Mouse (Mus musculus): Measurements from ENCODE around the gene Aqp6.

Aqp6 gene

DNA sequence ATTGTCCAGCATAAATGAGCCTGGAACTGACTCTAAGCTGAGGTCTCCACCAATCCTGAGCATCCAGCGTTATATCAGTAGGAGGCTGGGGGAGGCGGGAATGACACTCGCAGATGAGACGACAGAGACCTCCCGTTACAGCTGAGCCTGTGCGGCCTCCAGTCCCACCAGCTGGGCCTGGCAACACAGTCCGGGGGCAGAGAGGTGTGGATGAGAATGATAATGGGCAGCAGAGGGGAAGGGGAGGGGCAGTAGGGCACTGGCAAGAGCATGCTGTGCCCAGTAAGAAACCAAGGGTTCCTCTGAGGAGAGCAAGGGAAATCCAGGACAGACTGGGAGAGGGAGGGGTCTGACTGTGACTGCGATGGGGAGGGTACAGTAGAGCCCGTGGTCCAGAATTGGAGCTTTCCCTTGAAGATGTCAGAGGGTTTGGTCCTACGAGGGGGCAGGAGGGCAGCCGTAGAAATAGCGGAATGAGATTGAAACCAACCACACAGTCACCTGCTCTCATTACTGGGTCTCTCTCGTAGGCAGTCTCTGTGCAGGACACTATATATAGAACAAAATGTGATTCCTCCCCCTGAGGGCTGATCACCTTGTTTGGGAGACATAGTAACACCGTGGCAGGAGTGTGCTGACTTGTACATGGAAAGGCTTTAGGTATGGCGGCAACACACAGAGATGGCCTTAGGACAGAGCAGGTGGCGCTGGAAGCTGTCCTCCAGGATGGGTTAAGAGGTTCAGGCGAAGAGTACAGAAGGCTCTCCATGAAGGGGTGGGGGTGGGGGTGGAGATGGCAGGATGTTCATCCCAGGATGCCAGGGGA lies 1.7 kb upstream of the Aqp6 start:
- no peak for DNase-seq

DNA sequence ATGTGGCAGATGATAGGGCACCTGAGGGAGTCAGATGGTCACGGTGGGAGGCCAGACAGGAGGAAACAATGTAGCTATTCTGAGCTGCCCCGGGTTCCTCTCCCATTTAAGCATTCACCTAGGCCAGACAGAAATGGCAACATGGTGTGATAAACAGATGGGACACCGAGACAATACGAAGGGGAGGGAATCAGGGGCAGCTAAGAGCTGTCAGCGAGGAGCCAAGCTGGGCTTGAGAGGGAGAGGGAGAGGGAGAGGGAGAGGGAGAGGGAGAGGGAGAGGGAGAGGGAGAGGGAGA lies 572 bp downstream of the Aqp6 start:
- no peak for DNase-seq

DNA sequence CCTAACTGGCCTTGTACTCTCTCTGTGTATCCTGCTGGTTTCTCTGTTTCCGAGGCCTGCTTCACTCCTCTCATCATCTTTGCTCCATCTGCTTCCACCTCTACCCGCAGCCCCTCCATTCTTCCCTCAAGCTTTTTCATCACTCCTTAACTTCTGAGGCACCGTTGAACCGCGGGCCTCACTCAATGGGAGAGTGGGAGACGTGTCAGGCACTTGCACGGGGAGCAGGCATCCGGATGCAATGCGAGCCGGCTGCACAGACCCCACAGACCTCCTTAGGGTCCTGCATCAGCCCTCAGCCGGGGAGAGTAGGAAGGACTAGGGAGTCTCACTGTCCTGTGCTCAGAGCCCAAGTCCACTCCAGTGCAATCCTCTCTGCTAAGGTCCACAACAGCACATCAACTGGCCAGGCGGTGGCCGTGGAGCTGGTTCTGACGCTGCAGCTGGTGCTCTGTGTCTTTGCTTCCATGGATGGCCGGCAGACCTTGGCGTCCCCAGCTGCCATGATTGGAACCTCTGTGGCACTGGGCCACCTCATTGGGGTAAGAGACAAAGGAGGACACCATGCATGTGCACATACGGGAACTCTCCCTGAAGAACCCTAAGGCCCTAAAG lies 1.1 kb downstream of the Aqp6 start:
- DNase-seq = no peak

DNA sequence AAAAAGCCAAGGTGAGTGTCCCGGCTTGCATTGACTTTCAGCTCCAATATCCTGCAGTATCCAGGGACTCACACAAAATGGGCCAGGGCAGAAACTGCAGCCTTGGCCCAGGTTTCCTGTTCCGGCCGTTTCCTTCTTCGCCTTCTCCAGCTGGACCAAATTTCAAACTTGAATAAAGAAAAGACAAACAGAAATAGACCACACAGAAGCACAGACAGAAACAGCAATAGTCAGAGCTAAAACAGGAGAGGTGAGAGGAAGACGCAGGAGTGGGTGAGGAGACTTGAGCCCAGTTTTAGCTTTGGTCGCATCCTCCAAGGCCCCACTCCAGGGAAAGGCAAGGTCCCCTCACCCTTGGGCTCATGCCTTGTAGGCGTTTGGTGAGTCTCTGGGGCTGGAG lies 2.0 kb downstream of the Aqp6 start:
- no peak for DNase-seq

DNA sequence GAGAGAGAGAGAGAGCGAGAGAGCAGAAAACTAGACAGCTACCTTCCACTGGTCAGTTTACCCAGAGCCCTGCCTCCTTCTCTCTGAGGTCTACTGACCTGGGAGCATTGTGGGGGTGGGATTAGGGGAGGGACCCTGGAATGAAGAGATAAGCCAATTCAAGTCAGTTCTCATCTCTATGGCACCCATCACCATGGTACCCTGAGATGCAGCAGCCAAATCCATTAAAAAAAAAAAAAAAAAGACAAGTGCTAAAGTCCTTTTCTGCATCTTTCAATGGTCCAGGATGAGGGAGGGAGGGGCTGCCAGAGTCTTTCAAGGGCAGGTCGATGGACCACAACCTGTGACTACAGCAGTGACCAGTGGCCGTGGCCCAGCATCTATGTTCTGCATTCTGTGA lies 4.4 kb downstream of the Aqp6 start:
- DNase-seq = no peak

DNA sequence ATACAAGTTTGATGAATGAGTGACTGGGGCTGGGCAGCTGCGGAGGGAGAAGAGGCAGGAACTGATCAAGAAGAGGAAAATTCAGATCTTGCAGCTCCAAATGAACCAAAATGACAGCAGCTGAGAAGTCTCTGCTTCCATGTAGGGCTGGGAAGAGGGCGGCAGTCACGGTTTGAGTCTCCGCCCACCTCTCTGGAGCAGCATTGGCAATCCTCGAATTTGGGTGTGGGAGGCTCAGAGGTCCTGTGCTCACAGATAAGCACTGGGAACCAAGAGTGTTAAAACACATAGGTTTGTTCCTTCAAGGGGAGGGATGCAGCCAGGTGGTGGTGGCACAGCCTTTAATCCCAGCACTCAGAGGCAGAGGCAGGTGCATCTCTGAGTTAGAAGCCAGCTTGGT lies 5.3 kb downstream of the Aqp6 start:
- DNase-seq = no peak

DNA sequence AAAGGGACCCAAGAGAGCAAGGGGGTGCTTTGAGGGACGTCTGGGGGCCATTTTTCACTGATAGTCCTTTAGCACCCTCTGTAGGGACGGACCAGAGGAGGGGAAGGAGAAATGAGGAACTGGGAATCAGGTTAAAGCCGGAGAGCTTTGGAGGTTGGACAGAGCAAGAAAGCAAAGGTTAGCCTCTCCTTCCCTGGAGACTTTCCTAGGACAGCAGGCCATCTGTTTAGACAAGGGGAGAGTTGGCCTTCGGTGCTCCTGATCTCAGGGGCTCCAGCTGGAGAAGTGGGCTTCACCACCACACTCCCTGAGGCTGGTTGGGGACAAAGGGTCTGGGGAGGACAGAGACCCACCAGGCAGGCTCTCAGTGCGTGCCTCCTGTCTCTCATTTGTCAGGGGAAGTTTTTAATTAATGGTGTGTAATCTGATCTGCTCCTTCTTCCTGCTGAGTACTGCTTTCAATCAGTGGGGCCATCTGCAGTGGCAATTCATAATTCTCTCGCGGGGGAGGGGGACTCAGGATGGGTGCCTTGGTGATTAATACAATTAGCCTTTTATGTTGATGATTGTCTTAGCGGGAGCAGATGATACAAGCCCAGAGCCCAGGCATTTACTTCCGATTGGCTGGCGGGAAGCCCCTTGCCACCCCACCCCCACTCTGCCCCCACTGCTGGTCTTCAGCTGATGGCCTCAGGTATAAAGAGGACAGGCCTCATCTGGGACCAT lies 6.4 kb downstream of the Aqp6 start:
- DNase-seq = no peak

DNA sequence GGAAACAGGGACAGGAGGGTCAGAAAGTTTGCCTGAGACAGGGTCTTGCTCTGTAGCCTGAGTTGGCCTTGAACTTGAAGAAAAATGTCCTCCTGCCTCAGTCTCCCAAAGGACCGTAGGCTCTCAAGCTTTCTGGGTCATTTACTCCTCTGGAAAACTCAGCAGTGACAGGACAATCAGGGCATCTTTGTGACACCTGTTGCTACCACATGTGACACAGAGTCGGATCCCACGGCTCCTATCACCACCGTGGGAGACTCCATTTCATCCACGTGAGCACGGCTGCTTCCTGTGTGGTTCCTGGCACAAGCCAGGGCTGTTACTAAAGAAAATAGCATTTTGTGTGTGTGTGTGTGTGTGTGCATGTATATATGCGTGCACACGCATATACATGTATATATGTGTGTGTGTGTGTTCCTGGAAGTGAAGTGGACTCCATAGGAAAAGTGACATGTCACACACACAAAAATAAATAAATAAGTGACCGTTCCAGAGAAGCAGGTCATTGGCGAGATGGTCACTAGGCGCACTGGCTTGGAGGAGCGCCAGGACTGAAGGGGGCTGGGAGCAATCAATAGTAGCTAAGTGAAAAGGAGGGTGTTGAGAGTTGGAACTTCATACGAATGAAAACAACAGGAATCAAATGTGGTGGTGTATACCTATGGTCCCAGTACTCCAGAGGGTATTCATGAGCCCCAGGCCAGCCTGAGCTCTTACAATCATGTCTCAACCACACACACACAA lies 7.4 kb downstream of the Aqp6 start:
- no peak for DNase-seq

DNA sequence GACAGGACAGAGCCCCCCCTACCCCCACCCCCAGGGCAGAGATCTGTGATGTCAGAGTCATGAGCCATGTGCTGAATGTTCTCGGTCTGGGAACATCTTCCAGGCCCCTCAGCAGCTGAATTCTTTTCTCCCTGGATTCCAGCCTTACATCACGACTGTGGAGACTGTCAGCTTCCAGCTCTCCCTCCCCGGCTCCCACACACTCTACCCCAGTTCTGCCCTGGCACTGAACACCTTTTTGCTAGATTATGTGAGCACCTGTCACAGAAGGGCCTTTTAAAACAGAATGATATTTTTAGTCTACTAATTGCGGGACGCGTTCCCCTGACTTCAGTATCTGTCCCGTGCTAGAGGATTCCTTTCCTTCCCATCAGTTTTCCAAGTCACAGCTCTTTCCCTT lies 10.4 kb downstream of the Aqp6 start:
- no peak for DNase-seq

DNA sequence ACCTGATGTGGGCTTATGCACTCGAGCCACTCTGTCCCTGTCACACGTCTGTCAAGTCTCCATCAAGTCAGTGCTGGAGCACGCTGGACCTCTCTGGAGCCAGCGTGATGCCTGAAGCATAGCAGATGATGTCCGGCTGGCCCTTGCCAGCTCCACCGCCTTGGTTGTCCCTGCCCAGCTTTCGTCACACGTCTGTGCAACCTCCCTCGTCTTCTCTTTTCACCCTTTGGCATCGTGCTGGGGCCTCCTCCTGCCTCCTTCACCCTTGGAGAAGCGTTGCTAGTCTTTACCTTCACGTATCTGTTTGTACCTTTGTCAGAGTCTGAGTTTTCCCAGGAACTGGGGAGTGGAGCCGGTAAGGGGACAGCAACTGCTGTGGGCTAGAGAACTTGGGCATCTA lies 13.1 kb downstream of the Aqp6 start:
- DNase-seq = no peak

DNA sequence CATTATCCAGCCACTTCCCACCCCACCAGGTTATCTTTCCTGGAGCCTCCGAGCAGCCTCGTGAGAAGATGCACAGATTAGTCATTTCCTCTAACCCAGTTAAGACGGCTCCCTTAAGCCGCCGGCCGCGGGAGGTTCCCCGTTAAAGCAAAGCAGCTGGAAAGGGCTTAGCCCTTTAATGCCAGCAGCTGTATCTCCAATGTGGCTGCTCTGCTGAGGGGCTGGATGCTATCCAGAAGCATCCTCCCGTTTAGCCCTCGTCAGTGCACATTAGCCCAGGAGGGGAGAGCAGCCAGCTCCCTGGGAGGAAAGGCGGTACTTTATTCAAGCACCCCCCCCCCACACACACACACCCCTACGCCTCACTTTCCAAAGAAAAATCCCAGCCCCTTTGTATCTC lies 13.6 kb downstream of the Aqp6 start:
- peak; percentile 68 for DNase-seq

DNA sequence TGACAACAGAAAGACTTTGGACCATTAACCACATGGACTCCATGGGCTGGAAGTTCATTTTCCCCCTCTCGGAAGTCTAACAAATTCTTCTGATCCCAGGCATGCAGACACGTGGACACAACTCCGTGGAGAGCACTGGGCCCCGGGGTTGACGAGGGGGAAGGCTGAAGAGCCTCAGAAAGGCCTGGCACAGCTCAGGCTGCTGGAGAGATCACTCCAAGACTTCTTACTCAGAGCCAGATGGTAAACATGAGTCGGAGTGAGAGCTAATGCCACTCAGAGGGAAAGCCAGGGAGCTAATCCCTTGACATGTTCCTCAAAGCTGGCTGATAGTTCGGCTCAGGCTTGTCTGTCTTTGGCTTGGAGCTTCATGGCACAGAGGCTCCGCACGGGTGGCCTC lies 14.0 kb downstream of the Aqp6 start:
- DNase-seq = no peak

DNA sequence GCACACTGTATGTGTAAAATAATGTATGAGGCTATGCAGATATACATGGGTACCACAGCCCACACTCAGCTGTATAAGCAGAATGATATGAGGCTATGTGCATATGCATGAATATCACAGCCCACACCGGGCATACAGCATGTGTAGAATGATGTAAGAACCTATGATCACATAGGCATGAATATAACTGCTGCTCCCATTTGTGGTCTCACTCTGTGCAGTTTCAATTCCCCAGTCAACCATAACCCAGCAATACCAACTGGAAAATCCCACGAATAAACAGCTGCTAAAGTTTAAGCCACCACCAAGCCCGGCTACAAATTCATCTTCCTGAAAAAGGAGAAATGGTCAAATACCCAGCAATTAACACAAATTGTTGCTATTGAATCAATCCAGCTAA lies 17.4 kb downstream of the Aqp6 start:
- DNase-seq = no peak

DNA sequence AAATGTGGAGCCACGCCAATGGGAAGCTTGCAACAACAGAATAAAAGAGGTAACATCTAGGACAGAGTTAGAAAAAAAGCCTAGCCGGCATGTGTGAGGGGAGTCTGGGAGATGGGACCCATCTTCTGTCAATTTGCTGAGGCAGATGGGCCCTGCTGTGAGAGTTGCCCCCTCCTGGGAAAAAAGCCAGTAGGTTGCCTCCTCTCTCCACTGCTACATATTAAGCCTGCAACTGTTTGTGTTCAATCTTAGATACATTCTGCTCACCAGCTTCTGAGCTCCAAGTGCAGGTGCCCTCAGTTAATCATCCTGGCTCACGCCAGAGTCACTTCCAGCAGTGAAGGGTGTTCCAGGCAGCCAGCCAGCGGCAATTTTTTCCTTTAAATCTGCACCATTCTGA lies 18.6 kb downstream of the Aqp6 start:
- DNase-seq = no peak

DNA sequence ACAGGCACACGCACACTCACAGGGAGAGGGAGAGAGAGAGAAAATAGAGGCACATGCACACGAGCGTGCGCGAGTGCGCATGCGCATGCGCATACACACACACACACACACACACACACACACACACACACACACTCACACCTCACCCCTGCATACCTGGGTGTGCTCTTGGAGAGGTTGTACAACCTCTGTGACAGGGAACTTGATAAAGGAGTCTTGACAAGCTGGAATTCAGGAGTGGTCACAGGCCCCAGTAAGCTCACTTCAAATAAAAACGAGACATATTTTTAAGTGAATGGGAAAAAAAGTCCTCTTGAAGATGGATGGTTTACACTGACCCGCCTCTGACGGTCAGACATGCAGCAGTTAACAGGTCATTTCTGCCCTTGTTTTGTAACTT lies 20.9 kb downstream of the Aqp6 start:
- DNase-seq = no peak

DNA sequence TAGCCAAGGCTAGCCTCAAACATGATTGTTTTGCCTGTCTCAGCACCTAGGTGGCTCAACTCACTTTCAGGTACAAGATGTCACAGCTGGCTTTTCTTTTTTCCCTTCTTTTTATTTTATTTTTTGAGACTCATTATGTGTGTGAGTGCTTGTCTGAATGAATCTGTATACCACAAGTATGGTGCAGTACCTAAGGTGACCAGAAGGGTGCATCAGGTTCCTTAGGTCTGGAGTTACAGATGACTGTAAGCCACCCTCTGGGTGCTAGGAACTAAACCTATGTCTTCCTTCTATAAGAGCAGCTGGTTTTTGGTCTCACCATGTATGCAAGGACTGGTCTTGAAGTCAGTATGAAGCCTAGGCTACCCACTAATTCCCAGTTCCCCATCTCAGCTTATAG lies 30.4 kb downstream of the Aqp6 start:
- no peak for DNase-seq

DNA sequence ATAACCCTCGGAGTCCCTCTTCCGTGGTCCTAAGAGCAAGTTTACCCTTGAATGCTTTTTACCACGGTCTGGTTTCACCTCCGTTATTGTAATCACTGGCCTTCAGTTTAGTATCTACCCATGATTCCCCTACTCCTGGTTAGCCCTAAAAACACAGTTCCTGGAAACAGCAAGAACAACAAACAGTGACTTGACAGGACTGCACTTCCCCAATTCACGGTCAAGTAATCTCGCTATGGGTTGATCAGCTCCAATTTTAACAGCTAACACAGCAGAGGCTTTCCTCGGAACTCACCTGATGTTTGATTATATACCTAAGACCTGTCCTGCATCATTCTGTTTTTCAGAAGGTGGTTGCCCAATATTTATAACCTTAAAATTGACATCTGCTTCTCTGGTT lies 33.5 kb downstream of the Aqp6 start:
- DNase-seq = no peak

DNA sequence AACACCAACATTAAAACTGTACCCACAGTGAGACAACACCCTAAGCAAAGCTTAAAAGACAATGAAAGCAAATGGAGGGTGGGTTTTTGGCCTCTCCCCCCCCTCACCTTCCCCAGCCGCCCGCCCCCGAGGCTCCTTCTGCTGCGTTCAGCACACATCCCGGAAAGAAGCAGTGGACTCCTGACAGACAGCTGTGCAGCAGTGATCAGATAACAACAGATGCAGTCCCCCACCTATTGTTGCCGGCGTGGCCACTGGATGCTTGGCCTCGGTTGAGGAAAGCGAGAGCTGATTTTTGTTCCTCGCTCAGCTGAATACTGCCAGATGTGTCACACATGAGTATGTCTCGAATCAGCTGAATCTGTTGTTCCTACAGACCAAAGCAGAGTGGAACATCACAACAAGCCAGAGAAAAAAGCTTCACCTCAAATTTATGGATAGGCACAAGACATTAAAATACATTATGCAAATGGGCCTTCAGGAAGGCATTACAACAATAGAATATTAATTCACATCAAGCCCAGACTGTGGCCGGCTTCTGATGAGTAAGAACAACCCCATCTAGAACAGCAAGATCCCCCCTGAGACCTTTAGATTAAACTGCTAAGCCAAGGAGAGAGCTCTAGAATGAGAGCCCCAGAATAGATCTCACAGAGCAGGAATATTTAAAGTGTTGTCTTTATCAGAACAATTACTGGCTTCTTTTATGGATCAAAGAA lies 36.4 kb downstream of the Aqp6 start:
- no peak for DNase-seq

DNA sequence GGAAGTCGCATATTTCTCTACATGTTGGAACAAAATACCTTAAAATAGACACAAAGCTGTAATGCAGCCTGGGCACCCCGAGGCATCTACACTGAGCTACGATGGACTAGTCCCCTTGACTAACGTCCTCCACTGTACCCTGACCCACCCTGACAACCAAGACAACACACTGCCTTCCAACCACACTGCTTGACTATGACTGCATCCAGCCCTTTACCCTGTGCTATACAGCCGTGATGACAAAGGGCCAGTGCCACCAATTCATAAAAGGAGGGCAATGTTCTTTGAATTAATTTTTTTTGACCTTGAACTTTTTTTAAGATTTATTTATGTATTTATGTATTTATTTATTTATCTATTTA lies 36.9 kb downstream of the Aqp6 start:
- DNase-seq = no peak

DNA sequence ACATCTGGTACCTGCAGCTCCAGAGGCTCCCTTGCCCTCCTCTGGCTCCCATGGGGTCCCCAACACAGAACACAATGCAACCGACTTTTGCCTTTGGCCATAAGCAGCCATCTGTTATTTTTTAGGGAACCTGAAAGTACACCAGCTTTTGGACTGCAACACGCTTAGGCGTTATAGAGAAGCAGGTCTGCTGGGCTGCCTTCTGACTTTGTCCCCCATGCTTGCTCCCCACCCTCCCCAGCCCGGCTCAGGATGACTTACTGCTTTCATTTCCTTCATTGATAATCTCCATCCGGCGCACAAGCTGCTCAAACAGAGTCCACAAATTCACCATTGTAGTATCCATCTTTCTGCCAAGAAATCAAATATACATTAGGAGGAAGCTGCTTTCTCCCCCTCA lies 41.4 kb downstream of the Aqp6 start:
- DNase-seq = no peak

DNA sequence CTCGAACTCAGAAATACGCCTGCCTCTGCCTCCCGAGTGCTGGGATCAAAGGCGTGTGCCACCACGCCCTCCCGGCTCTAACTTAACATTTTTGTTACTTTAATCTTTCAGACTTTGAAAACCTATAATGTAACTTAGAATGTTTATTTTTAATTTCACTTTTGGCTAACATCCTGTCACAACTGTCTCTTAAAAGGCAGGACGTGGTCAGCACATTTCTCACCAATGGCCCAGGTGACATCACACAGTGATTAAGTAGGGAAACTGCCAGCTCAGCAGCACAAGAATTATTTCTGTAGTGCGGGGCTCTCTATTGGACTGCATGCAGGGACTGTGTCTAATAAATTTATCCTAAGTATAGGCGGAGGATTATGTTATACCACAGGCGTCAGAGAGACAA lies 42.6 kb downstream of the Aqp6 start:
- no peak for DNase-seq

DNA sequence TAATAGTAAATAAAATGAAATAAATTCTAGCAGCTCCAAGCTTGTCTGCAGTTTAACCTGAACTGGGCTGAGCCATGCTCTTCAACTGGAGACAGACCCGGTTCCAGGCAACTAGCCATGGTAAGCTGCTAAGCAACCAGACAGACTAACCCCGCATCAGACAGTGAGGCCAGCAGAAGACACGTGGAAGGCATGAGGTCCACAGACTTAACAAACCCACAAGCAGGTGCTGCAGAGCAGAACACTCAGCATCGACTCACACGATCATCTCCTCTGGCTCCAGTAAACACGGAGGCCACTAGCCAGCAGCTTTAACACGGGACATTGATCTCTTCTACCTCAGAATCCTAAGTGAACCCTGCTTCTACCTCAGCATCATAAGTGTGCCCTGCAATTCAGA lies 43.6 kb downstream of the Aqp6 start:
- no peak for DNase-seq

DNA sequence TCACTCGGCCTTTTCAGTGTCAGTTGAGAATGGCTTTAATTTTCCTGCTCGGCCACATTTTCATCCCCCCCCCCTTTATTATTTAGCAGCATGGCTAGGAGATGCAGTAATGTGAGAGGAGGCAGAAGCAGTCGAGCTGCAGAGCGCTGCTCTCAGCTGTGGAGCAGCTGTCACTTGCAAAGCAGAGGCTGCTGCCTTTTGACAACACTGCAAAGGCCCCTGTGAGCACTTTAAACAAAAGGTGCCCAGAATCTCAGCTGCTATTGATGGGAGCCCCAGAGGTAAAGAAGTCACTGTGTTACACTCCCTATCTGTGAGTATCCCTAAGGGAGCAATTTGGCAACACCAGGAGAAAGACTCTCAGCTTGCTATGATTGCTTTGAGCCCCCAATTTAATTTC lies 47.1 kb downstream of the Aqp6 start:
- DNase-seq = no peak

Measured in kidney, postnatal 10 days (tissue).